Mouse (Mus musculus) granulocyte monocyte progenitor cell, adult 5-6 weeks (primary cell): ENCODE results near the gene Rras2. TPM values are rescaled to one million over a fixed set of nuclear protein-coding genes. Genes with fewer than 3 reads are reported as not detected.

Experiments used
- total RNA-seq, 2 experiments: library from RNA; stranded (forward) in 1 of 2; stranded (reverse) in 1 of 2; fragments of 200-712, 200-1000 nt in 1 of 2; fragments of >200 nt in 1 of 2; fragmentation: Nextera tagmentation in 1 of 2; gene quantifications; 2 replicates each; pipeline ENCODE4 v1.2.3; 2014 to 2017

Gene Rras2
- total RNA-seq, 2 experiments from 2014 or later: 0.97 to 1.6 TPM

Other genes with a start within 250 kb of the Rras2 start
- gene Copb1, start 136.9 kb upstream of the Rras2 start, total RNA-seq (2014; fragmentation: Nextera tagmentation): 79.8 and 118 TPM in 2 replicates
- 66.0 and 82.7 TPM in 2 replicates for gene Copb1, start 136.9 kb upstream of the Rras2 start, total RNA-seq (2017)
- 274 and 294 TPM in 2 replicates for gene Psma1, start 158.3 kb upstream of the Rras2 start, total RNA-seq (2014; fragmentation: Nextera tagmentation)
- gene Psma1, start 158.3 kb upstream of the Rras2 start, total RNA-seq (2017): 340 and 376 TPM in 2 replicates